Mouse (Mus musculus) brain, adult 2 months (tissue): ENCODE results near the gene Epb41l5.

ENCODE experiments used
- DNase-seq: peaks from one replicate; pipeline ENCODE4 v3.0.0; 2011; ENCODE audit warnings: low read depth, low spot score

Gene Epb41l5

DNA sequence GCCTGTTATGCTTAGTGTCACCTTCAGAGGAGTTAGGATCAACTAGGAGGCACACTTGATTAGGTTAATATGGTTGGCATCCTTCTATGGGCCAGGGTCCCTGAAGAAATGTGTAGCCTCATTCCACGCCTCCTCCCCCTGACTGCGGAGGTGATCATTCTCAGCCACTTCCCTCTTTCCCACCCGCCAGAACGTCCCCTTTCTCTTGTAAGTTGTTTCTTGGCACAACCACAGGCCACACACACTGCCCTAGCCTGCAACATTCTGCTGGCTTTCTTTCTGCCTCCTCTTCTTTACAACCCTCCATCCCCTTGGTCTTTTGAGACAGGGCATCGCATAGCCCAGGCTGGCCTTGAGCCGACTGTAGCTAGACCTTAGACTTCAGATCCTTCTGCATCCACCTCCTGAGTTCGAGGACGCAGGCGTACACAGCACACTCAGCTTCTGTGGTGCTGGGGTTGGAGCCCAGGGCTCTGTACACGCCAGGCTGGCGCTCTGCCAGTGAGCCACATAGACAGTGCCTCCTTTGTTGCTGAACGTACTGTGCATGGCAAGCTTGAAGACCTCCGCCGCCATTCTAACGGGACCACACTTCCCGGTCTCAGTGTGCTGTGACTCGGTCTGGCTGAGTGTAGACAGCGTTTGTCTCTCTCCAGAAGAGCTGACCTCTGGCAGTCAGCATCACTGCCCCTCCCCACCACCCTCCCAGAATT, 115.6 kb downstream of the Epb41l5 start:
- no peak for DNase-seq

GRCm38 (mm10) chr1:119532165-119532564, 116.6 kb downstream of the Epb41l5 start:
- DNase-seq = no peak

- no peak for DNase-seq
Observed at GRCm38 (mm10) chr1:119530941-119531340, 117.9 kb downstream of the Epb41l5 start.

DNA sequence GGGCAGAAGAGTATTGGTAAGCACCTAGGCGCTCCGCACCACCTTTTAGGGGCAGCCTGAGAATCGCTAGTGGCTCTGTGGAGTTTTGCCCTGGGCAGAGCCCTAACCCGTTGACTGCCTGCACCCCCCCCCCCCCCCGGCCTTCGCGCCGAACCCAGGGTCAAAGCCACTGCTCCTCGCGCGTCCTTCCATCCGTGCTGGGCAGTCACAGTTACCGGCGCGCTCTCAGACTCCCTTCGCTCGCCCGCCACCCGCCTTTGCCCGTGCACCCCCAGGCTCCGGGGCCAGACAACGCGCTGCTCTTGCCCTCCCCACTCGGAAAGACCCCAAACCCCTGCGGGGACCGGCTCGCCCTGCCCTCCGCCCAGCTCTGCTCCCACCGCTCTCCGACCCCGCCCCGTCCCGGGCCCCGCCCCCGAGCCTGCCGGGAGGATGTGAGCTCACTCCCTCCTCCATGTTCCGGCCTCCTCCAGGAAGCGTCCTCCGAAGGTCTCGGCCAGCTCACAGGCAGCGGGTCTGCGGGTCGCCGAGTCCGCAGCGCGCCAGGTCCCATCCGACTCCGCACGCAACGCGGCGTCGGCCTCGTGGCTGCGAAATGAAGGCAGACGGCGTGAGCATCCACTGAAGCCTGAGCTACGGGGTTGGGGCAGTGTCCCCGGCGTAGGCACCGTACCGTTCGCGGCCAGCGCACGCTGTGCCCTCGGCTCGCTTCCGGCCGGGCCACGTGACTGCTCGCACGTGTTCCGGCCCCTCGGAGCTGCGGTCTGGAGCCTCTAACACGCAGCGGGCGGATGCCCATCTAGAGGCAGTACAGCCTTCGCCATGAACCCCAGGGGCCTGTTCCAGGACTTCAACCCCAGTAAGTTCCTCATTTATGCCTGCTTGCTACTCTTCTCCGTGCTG, 122.9 kb downstream of the Epb41l5 start, which contains the start of gene Tmem185b:
Tmem185b (plus strand) TSS at position 472 of the 903 bp plus-strand sequence.
- peak; percentile 90 for DNase-seq

- DNase-seq = peak; percentile 49
Observed at GRCm38 (mm10) chr1:119525004-119525444, 123.8 kb downstream of the Epb41l5 start.

DNA sequence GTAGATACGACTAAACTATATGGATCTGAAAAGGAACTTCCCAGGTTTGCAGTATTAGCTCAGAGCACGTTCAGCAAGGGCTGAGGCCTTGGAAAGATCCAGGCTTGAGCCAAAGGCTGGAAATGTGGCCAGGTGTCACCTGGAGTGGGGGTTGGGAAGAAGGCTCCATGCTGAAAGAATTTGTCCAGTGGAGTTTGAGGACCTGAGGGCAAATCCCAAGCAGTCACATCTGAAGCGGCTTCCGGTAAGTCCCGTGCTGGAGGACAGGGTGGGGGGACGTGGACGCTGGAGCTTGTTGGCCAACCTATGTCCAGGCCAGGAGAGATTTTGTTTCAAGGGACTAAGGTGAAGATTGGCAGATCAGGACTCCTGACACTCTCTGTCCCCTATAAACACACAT, 125.0 kb downstream of the Epb41l5 start:
- no peak for DNase-seq

GRCm38 (mm10) chr1:119523369-119523768, 125.4 kb downstream of the Epb41l5 start:
- DNase-seq = no peak

GRCm38 (mm10) chr1:119522726-119523125, 126.1 kb downstream of the Epb41l5 start:
- no peak for DNase-seq

DNA sequence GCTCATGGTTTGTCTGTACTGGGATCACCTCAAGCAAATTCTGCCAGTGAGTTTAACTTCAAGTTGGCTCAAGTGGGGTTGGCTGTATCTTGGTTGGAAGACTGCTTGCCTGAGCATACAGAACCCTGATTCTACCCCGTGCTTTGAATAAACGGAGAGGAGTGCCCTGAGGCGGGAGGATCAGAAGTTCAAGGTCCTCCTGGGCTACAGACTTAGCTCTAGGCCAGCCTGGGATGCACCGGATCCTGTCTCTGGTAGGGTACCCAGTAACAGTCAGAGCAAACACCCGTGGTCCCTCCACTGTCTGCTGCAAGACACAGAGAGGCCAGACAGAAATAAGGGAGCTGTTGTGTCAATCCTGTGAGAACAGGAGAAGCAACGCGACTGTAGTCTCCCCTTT, 127.1 kb downstream of the Epb41l5 start:
- DNase-seq = no peak

- no peak for DNase-seq
Observed at GRCm38 (mm10) chr1:119521029-119521428, 127.8 kb downstream of the Epb41l5 start.

DNA sequence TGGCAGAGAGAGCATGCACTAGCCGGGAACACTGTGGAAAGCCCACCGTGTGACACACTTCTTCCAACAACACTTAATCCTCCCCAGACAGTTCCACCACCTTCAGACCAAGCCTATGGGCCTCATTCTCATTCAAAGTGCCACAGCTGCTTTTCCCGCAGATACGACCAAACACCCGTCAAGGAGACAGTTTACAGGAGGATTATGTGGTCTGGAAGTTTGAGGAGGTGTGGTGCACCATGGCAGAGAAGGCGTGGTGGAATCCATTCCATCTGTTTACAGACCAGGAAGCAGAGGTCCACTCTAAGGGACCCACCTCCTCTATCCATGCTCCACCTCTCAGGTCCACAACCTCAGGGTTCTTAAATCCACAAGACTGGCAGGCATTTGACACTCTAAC, 129.5 kb downstream of the Epb41l5 start:
- no peak for DNase-seq

- DNase-seq = no peak
Observed at GRCm38 (mm10) chr1:119518786-119519185, 130.0 kb downstream of the Epb41l5 start.

- no peak for DNase-seq
Observed at GRCm38 (mm10) chr1:119518060-119518459, 130.7 kb downstream of the Epb41l5 start.

DNA sequence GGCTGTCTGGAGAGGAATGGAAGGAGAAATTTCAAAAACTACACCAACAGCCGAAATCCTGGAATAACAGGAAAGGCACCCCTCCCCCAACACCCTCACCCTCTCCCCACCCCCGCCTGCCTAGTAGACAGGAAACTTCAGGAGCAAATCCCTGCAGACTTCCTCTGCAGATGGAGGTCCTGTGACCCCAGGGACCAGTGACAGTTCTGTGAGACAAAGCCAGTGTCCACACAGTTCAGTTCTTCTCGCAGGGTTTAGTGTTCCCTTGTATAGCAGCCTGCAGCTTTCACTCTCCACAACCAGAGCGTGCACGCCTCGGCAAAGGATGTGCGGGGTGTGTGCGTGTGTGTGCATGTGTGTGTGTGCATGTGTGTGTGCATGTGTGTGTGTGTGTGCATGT, 137.9 kb downstream of the Epb41l5 start:
- no peak for DNase-seq

DNA sequence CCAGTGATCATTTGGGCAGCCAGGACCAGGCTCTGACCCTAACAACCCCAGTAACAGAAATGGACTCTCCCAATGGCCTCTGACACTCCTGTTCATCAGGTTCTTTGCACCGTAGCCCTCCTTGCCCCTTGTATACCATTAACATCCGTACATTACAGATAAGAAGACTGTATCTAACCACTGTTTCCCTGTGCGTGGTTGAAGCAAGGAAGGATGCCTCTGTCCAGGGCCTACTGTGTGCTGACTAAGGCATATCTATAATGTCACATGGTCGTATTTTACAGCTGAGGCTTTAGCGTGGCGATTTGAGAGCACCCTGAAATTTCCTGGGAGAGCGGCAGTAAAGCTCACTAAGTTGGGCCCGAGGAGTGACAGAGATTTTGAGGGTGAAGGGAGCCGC, 138.4 kb downstream of the Epb41l5 start:
- DNase-seq = no peak

GRCm38 (mm10) chr1:119509474-119509873, 139.3 kb downstream of the Epb41l5 start:
- DNase-seq = no peak

DNA sequence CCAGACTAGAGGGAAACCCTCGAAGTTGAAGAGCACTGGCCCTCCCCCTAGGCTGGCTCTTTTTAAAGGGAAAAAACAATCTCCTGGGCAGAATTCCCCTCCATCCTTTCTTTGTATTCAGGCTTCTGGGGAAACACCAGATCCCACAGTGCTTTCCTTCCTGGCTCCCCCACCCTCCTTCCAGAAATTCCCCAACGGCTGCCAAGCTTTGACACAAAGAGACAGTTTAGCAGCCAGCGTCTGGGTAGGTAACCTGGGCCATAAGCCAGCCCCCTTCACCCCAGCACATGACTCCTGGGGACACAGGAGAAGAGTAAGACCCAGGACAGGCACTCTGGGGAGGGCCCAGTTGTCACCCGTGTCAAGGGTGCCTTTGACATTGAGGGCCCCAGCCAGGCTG, 140.3 kb downstream of the Epb41l5 start:
- DNase-seq = no peak

DNA sequence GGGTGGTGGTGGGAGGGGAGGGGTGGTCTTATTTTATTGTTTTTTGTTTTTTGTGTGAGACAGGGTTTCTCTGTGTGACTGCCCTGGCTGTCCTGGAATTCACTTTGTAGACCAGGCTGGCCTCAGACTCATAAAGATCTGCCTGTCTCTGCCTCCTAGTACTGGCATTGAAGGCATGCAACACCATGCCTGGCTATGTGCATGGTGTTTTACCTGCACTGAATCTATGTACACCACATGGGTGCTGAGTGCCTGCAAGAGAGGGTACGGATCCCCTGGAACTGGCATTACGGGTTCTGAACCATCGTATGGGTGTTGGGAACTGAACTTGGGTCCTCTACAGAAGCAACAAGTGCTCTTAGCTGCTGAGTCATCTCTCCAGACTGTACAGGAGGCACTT, 142.8 kb downstream of the Epb41l5 start:
- no peak for DNase-seq

- DNase-seq = peak; percentile 99
Observed at GRCm38 (mm10) chr1:119504260-119505062, 144.3 kb downstream of the Epb41l5 start, which contains the start of gene Ralb. Gene Ralb, minus strand, starts transcription at chr1:119504794.

- DNase-seq = no peak
Observed at GRCm38 (mm10) chr1:119503808-119504207, 145.0 kb downstream of the Epb41l5 start.

GRCm38 (mm10) chr1:119503181-119503580, 145.6 kb downstream of the Epb41l5 start:
- no peak for DNase-seq

DNA sequence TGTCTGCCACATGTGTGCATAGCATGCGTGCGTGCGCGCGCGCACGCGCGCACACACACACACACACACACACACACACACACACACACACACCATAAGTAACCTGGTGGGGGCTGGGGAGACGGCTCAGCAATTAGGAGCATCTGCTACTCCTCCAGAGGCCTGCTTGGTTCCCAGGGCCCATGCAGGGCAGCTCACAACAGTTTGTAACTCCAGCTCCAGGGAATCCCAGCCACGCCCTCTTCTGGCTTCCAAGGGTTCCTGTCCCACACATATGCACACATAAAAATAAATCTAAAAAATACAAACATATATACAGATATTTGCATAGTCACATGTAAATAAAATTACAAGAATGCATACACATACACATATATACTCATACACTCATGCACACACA, 146.1 kb downstream of the Epb41l5 start:
- no peak for DNase-seq
